Mouse (Mus musculus): ENCODE measurements around the gene Ergic3. TPM values are rescaled to one million over a fixed set of nuclear protein-coding genes. Genes with fewer than 3 reads are reported as not detected.

Gene Ergic3
- polyA plus RNA-seq (2012; rRNA removed; ENCODE audit: low replicate concordance), result 225 and 402 TPM in 2 replicates

DNA sequence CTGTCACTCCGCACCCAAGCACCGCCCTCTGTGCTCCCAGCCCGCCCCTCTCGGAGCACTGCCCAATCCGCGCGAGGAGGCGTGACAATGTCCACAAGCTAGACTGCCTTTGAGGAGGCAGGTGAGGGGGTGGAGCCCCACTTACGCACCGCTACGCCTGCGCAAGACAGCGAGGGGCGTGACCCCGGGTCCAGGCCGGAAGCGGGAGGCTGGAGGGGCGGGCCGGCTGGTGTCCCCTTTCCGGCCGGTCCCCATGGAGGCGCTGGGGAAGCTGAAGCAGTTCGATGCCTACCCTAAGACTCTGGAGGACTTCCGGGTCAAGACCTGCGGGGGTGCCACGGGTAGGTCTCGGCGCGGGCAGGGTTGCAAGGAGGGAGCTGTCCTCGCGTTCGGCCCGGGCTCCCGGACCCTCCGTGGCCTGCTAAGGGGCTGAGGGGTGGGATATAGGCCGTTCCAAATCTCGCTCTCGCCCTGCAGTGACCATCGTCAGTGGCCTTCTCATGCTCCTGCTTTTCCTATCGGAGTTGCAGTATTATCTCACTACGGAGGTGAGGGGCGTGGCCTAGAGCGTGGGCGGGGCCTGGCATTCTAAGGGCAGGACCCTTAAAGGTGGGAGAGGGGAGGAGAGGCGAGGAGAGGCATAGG, at the start of gene Ergic3, which contains the start of gene 6430550D23Rik:
TSS of gene Ergic3 (plus strand) at position 158 of the 645 bp plus-strand sequence.
TSS of gene 6430550D23Rik (minus strand) at position 90 of the 645 bp plus-strand sequence.

DNA sequence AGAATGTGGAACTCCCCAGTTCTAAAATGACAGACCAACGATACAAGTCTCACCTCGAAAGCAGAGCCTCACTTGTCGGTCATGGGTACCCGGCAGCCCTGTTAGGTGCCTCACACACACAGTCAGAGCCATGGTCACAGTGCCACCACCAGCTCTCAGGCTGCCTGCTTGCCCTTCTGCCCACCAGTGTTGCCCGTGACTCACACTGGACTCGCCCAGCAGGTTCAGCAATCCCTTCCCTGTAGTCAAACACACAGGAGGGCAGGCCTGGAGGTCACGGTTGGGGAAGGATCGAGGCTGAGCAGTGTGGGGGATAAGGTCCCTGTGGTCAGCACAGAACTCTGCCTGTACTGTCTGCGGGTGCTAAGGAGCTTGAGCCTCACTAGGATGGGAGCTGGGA, 45.0 kb downstream of the Ergic3 start, which contains the start of gene Fer1l4:
TSS of gene Fer1l4 (minus strand) at position 132 of the 400 bp plus-strand sequence.

DNA sequence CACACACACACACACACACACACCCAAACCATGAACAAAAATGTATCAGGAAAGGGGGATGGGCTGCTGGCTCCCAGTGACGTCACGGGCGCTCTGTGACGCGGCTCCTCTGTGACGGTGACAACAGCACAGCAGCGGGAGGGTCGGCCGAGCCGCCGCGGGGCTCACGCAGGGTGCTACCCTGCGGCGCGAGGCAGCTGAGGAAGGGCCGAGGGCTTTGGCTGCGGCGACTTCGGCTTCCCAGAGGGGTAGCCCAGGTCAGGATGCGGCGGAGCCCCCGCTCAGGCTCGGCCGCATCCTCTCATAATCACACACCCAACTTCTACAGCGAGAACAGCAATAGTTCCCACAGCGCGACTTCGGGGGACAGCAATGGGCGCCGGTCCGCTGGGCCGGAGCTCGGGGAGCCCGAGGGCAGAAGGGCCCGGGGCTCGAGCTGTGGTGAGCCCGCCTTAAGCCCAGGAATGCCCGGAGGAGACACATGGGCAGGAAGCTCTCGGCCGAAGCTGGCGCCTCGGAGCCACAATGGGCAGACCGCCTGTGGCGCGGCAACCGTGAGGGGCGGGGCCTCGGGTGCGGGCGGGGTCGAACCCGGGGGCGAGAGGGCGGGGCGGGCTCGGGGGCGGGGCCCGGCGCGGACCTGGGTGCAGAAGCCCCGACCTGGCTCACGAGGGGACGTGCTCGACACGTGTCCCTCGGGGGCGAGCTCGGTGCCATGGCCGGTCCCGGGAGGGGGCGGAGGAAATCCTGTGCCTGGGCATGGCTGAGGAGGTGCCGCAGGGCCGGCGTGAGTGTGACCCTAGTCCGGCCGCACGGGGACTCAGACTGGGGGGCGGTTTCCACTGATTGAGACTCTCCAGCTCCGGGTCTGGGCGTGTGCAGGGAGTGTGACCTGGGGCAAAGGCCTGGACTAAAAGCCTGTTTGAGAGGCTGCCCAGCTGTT, 57.5 kb downstream of the Ergic3 start, which contains the start of gene Spag4:
TSS of gene Spag4 (plus strand) at position 77 of the 943 bp plus-strand sequence.

Other genes with a start within 250 kb of the Ergic3 start
- gene Mmp24, start 232.7 kb upstream of the Ergic3 start, polyA plus RNA-seq (2012; rRNA removed; ENCODE audit: low replicate concordance), result 0.34 and 0.62 TPM in 2 replicates
- gene BC029722, start 188.6 kb upstream of the Ergic3 start, polyA plus RNA-seq (2012; rRNA removed; ENCODE audit: low replicate concordance), result 55.5 and 73.0 TPM in 2 replicates
- 336 and 452 TPM in 2 replicates for gene Eif6, start 181.1 kb upstream of the Ergic3 start, polyA plus RNA-seq (2012; rRNA removed; ENCODE audit: low replicate concordance)
- gene Fam83c, start 173.2 kb upstream of the Ergic3 start, polyA plus RNA-seq (2012; rRNA removed; ENCODE audit: low replicate concordance), result 0.15 and 1.1 TPM in 2 replicates
- 6.6 and 8.5 TPM in 2 replicates for gene Uqcc1, start 77.7 kb upstream of the Ergic3 start, polyA plus RNA-seq (2012; rRNA removed; ENCODE audit: low replicate concordance)
- not detected in 2 replicates for gene Gm15557, start 67.3 kb upstream of the Ergic3 start, polyA plus RNA-seq (2012; rRNA removed; ENCODE audit: low replicate concordance)
- not detected in 2 replicates for gene Gdf5, start 62.7 kb upstream of the Ergic3 start, polyA plus RNA-seq (2012; rRNA removed; ENCODE audit: low replicate concordance)
- gene Cep250, start 51.6 kb upstream of the Ergic3 start, polyA plus RNA-seq (2012; rRNA removed; ENCODE audit: low replicate concordance), result 3.8 and 4.3 TPM in 2 replicates
- gene 6430550D23Rik, start 68 bp upstream of the Ergic3 start, polyA plus RNA-seq (2012; rRNA removed; ENCODE audit: low replicate concordance), result 1.4 and 1.9 TPM in 2 replicates
- 0.30 and 10.9 TPM in 2 replicates for gene Fer1l4, start 44.9 kb downstream of the Ergic3 start, polyA plus RNA-seq (2012; rRNA removed; ENCODE audit: low replicate concordance)
- gene Spag4, start 57.1 kb downstream of the Ergic3 start, polyA plus RNA-seq (2012; rRNA removed; ENCODE audit: low replicate concordance), result 0.27 and 0.93 TPM in 2 replicates
- gene Cpne1, start 103.9 kb downstream of the Ergic3 start, polyA plus RNA-seq (2012; rRNA removed; ENCODE audit: low replicate concordance), result 27.7 and 40.4 TPM in 2 replicates
- 3.8 and 4.8 TPM in 2 replicates for gene Rbm12, start 103.9 kb downstream of the Ergic3 start, polyA plus RNA-seq (2012; rRNA removed; ENCODE audit: low replicate concordance)
- 0.24 and 0.83 TPM in 2 replicates for gene Gm28036, start 119.0 kb downstream of the Ergic3 start, polyA plus RNA-seq (2012; rRNA removed; ENCODE audit: low replicate concordance)
- gene Romo1, start 136.0 kb downstream of the Ergic3 start, polyA plus RNA-seq (2012; rRNA removed; ENCODE audit: low replicate concordance), result 203 and 222 TPM in 2 replicates
- gene Nfs1, start 136.1 kb downstream of the Ergic3 start, polyA plus RNA-seq (2012; rRNA removed; ENCODE audit: low replicate concordance), result 27.1 and 41.1 TPM in 2 replicates
- gene Rbm39, start 172.2 kb downstream of the Ergic3 start, polyA plus RNA-seq (2012; rRNA removed; ENCODE audit: low replicate concordance), result 26.9 and 39.9 TPM in 2 replicates
- gene Phf20, start 188.4 kb downstream of the Ergic3 start, polyA plus RNA-seq (2012; rRNA removed; ENCODE audit: low replicate concordance), result 3.6 and 4.3 TPM in 2 replicates

All from duodenum, adult 2 months (tissue).